Comparison of ENCODE assay signal across 13 mouse cellular contexts in genomic region chr2:167324151-167324930, GRCm38 (mm10). TPM values are rescaled to one million over a fixed set of nuclear protein-coding genes. Genes with fewer than 3 reads are reported as not detected.
DNase-seq lines count a peak whose midpoint lies in the region; ATAC-seq lines count a peak whose summit lies in the region.
"Had no signal": no experiment of that assay in that cellular context is flagged by ENCODE, and none has a peak within 500 bp of the region (broad histone marks: within the 10 kb centered on the region; RNA-seq: fewer than 3 reads in every experiment).

No protein-coding gene starts in this region.

- no peaks in the 10 kb centered on the region for H3K9me3 ChIP-seq in heart, embryonic 16.5 days (replicated peaks; ENCODE audit: control insufficient read depth, low read length)
- H3K9me3 ChIP-seq in midbrain, embryonic 15.5 days, result no peaks in the 10 kb centered on the region
- H3K9me3 ChIP-seq: embryonic facial prominence, embryonic 12.5 days; megakaryocyte, embryonic 14.5 days had no signal

- no peak overlapping the region for H3K27ac ChIP-seq in heart, embryonic 16.5 days (ENCODE audit: low read length)
- peak overlapping the region; percentile 55 for H3K27ac ChIP-seq in midbrain, embryonic 15.5 days
- H3K27ac ChIP-seq: embryonic facial prominence, embryonic 12.5 days; liver, embryonic 14.5 days had no signal

- H3K4me3 ChIP-seq in heart, embryonic 16.5 days (ENCODE audit: low read length), result no peak overlapping the region
- H3K4me3 ChIP-seq in midbrain, embryonic 15.5 days, result no peak overlapping the region
- H3K4me3 ChIP-seq: embryonic facial prominence, embryonic 12.5 days; megakaryocyte, embryonic 14.5 days had no signal

- H3K27me3 ChIP-seq in heart, embryonic 16.5 days (ENCODE audit: control insufficient read depth, insufficient read depth, low read length), result no peaks in the 10 kb centered on the region
- no peaks in the 10 kb centered on the region for H3K27me3 ChIP-seq in midbrain, embryonic 15.5 days (replicated peaks)
- H3K27me3 ChIP-seq: embryonic facial prominence, embryonic 12.5 days had no signal

- H3K9ac ChIP-seq in heart, embryonic 16.5 days (ENCODE audit: low read length), result 0 out of 2 replicates have a peak overlapping the region, but pooled peaks have one; percentile 22
- no peak overlapping the region for H3K9ac ChIP-seq in midbrain, embryonic 15.5 days
- H3K9ac ChIP-seq: embryonic facial prominence, embryonic 12.5 days; liver, embryonic 14.5 days had no signal

- no peak for ATAC-seq in heart, embryonic 16.5 days (replicated peaks; ENCODE audit: extremely low read depth, insufficient read depth, low FRiP score)
- no peak for ATAC-seq in midbrain, embryonic 15.5 days (replicated peaks)
- ATAC-seq: inflammation-experienced regulatory T-cells, adult 6 months had no signal

- DNase-seq in heart, adult 9 months (ENCODE audit: low spot score in 2 of 2), result no peak
- peak; percentile 23 to 63 for DNase-seq in kidney, postnatal 25 days
- DNase-seq in kidney, postnatal 10 days, result no peak
- peak; percentile 46 for DNase-seq in brain, adult 2 months (ENCODE audit: low read depth, low spot score)
- no peak for DNase-seq in thymus, postnatal 4 days
- DNase-seq: cerebellum, adult 18-20 months; lung, postnatal 10 days had no signal

- no peak overlapping the region for H3K4me2 ChIP-seq in heart, embryonic 16.5 days (ENCODE audit: low read depth, low read length)
- no peak overlapping the region for H3K4me2 ChIP-seq in midbrain, embryonic 15.5 days
- H3K4me2 ChIP-seq: embryonic facial prominence, embryonic 12.5 days had no signal

- H3K4me1 ChIP-seq in heart, embryonic 16.5 days (ENCODE audit: control insufficient read depth, insufficient read depth, low read length), result peaks cover 14% of the 10 kb centered on the region
- H3K4me1 ChIP-seq in midbrain, embryonic 15.5 days, result peaks cover 15% of the 10 kb centered on the region
- H3K4me1 ChIP-seq: embryonic facial prominence, embryonic 12.5 days had no signal

- no peaks in the 10 kb centered on the region for H3K36me3 ChIP-seq in heart, embryonic 16.5 days (ENCODE audit: control insufficient read depth, insufficient read depth)
- H3K36me3 ChIP-seq in midbrain, embryonic 15.5 days (replicated peaks), result no peaks in the 10 kb centered on the region
- H3K36me3 ChIP-seq: embryonic facial prominence, embryonic 12.5 days had no signal

- WGBS in heart, embryonic 16.5 days, result 74% methylated on average over 10 of the region's 10 CpGs
- 48% methylated on average over 10 of the region's 10 CpGs for WGBS in midbrain, embryonic 15.5 days

RNA-seq across cellular contexts. Expression of gene B4galt5, which starts 24.6 kb away (rescaled TPM):
- 8.1 and 8.3 TPM in 2 replicates for polyA plus RNA-seq in heart, embryonic 16.5 days (2015; fragmentation: Nextera tagmentation; extraction: Ambion mirVana)
- polyA plus RNA-seq in midbrain, embryonic 15.5 days (2015; fragmentation: Nextera tagmentation; extraction: Ambion mirVana), result 28.3 and 31.8 TPM in 2 replicates

Comparison
In these comparisons a context has a peak if more than half of its experiments do, and no peak if none do; other contexts are left out.
1. DNase-seq: peak in kidney, postnatal 25 days (2 of 2) and brain, adult 2 months (single experiment); none in heart, adult 9 months (0 of 2), kidney, postnatal 10 days (single experiment) and thymus, postnatal 4 days (single experiment).